Mouse (Mus musculus): ENCODE measurements around the gene Cgas. TPM values are rescaled to one million over a fixed set of nuclear protein-coding genes. Genes with fewer than 3 reads are reported as not detected.
"Not testable (repeated sequence)": the region's sequence is repeated elsewhere in the genome, so short reads cannot be mapped to it uniquely, and the experiment has no call there.

Gene Cgas
- 0.82 and 0.98 TPM in 2 replicates for polyA plus RNA-seq (2015; fragmentation: Nextera tagmentation; extraction: Ambion mirVana)

DNA sequence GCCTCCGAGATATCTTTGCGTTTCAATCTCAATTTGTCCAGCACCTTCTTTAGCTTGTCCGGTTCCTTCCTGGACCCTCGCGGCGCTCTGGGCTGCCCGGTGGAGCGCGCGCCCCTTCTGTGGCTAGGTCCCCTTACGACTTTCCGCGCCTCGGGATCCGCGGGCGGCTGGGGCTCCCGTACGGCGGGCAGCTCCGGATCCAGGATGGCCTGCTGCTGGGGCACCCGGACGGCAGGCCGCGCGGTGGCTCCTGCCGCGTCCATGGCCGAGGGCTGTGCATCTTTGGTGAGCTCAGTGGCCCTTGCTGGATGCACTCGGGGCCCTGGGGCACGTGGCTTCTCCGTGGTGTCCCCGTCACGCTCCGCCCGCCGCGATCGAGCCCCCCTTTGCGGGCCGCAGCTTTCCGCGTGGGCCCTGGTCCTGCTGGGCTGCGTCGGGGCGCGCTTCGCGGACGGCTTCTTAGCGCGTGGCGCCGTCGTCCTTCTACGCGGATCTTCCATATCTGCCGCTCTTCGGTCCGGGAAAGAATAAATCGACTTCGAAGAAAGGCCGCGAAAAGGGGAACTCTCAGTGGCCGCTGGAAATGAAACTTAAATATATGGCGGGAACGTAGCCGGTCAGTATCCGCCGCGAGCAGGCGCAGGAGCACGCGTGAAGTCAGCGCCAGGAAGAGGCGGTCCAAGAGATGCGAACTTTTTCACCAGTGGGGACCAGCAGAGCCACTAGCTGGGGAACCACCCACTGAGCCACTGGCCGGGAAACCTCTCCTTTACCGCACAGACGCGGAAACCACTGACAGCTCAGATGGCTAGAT lies at the start of gene Cgas:
Gene Cgas, minus strand, starts transcription at position 659 of the 814 bp plus-strand sequence.
- under 1% methylated on average over 81 of the region's 81 CpGs for WGBS (ENCODE audit: insufficient replicate concordance)
- peak within 1 kb of the TSS; percentile 80 for H3K4me2 ChIP-seq
- no peaks in the 10 kb centered on the region for H3K9me3 ChIP-seq (replicated peaks)
- H3K36me3 ChIP-seq (replicated peaks), result no peaks in the 10 kb centered on the region
- peaks cover 79% of the 10 kb centered on the region for H3K27me3 ChIP-seq
- H3K27ac ChIP-seq (replicated peaks), result peak within 1 kb of the TSS; percentile 6; the same call in 1 of the 2 replicates
- peak within 1 kb of the TSS; percentile 59 for H3K4me3 ChIP-seq (replicated peaks)
- H3K4me1 ChIP-seq (replicated peaks), result peaks cover 19% of the 10 kb centered on the region
- H3K9ac ChIP-seq, result peak within 1 kb of the TSS; percentile 47
- ATAC-seq (ENCODE audit: insufficient read depth), result peak; percentile 64

DNA sequence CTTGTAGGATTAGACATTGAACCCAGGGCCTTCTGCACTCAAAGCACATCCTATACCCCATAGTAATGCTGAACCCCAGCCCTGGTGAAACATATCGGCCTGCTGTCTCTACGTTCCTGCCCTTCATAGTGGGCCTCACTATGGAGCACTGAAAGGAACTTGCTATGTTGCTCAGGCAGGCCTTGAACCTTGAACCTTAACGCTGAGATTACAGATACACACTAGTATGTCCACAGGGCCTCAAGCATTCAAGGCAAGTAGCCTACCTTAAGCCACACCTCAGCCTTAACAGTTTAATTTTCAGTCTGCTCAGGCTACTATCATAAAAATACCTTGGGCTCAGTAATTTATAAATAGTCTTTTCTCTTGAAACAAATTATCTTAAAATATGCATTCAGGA lies 49.2 kb upstream of the Cgas start:
- H3K4me2 ChIP-seq, result no peak overlapping the region
- no peak overlapping the region for H3K9ac ChIP-seq
- WGBS (ENCODE audit: insufficient replicate concordance), result 76% methylated on average over 3 of the region's 3 CpGs
- no peak overlapping the region for H3K4me3 ChIP-seq (replicated peaks)
- H3K9me3 ChIP-seq (replicated peaks), result no peaks in the 10 kb centered on the region
- no peak for ATAC-seq (ENCODE audit: insufficient read depth)
- H3K27ac ChIP-seq (replicated peaks), result no peak overlapping the region
- H3K27me3 ChIP-seq, result peaks cover 19% of the 10 kb centered on the region
- no peaks in the 10 kb centered on the region for H3K36me3 ChIP-seq (replicated peaks)
- H3K4me1 ChIP-seq (replicated peaks), result 0 out of 2 replicates have a peak, but pooled peaks cover 2% of the 10 kb centered on the region

DNA sequence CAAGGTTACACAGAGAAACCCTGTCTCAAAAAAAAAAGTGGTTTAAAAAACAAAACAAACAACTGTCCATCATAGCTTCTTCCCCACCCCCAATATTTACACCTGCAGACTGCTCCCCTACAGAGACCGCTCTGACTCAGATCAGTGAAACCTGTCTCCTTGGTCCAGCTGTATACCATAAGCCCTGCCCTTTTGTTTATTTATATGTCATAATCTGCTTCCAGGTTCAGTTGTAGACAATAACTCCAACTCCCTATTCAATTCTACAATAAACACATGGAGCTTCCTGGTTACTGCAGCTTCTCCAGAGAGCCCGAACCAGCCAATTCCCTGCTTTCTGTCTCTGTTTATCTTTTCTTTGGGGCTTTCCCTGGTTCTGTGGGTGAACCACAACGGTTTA lies 48.1 kb upstream of the Cgas start:
- no peak overlapping the region for H3K27ac ChIP-seq (replicated peaks)
- 59% methylated on average over 3 of the region's 3 CpGs for WGBS (ENCODE audit: insufficient replicate concordance)
- H3K9me3 ChIP-seq (replicated peaks), result no peaks in the 10 kb centered on the region
- no peak overlapping the region for H3K4me2 ChIP-seq
- H3K27me3 ChIP-seq, result peaks cover 19% of the 10 kb centered on the region
- no peak overlapping the region for H3K9ac ChIP-seq
- H3K4me3 ChIP-seq (replicated peaks), result no peak overlapping the region
- no peak for ATAC-seq (ENCODE audit: insufficient read depth)
- 0 out of 2 replicates have a peak, but pooled peaks cover 2% of the 10 kb centered on the region for H3K4me1 ChIP-seq (replicated peaks)
- no peaks in the 10 kb centered on the region for H3K36me3 ChIP-seq (replicated peaks)

DNA sequence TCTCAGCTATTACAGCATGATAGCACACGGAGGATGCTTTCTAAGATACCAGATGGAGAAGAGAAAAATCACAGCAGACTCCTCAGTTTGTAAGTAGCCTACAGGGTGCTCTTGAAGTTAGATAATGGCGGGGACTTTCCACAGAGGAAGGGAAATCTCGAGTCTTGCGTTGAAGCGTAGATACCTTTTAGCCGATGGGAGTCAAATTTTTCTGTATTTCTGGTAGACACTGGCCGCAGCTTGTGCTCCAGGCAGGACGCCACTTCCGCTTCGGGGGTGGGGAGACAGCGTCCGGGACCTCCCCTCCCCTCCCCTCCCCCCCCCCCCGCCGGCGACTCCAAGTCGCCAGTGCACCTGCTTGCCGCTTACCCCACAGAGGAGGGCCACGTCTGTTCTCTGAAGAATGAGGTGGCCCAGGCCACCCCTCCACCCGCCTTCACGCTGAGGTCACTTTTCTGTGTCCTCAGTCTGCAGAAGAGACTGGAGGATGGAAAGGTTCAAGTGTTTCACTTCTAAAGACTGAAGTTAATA lies 45.9 kb upstream of the Cgas start, which contains the start of gene Eef1a1:
Gene Eef1a1, minus strand, starts transcription at position 262 of the 531 bp plus-strand sequence.
- H3K9ac ChIP-seq, result no peak within 1 kb of the TSS; the same call in 1 of the 2 replicates
- peaks cover 19% of the 10 kb centered on the region for H3K27me3 ChIP-seq
- no peaks in the 10 kb centered on the region for H3K9me3 ChIP-seq (replicated peaks)
- 0 out of 2 replicates have a peak, but pooled peaks cover 2% of the 10 kb centered on the region for H3K4me1 ChIP-seq (replicated peaks)
- peak within 1 kb of the TSS; percentile 45 for H3K4me3 ChIP-seq (replicated peaks)
- WGBS (ENCODE audit: insufficient replicate concordance), result 2% methylated on average over 19 of the region's 20 CpGs
- no peak within 1 kb of the TSS for H3K27ac ChIP-seq (replicated peaks)
- no peak; the same call in 1 of the 2 replicates for ATAC-seq (ENCODE audit: insufficient read depth)
- H3K36me3 ChIP-seq (replicated peaks), result no peaks in the 10 kb centered on the region
- peak within 1 kb of the TSS; percentile 51 for H3K4me2 ChIP-seq

DNA sequence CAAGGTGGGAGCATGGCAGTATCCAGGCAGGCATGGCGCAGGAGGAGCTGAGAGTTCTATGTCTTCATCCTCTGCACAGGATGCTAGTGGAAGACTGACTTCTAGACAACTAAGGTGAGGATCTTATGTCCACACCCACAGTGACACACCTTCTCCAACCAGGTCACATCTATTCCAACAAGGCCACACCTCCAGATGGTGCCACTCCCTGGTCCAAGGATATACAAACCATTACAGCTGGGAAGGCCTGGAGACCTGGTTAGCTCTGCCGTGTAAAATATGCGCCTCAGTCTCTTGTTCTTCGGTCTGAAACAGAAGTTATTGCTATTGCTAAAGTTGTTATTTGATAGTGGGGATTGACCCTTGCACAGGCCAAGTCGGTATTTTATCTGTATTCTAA lies 45.0 kb upstream of the Cgas start:
- not testable (repeated sequence) for H3K4me1 ChIP-seq (replicated peaks); H3K9ac ChIP-seq; H3K9me3 ChIP-seq (replicated peaks); ATAC-seq (ENCODE audit: insufficient read depth); H3K36me3 ChIP-seq (replicated peaks); H3K4me2 ChIP-seq; H3K4me3 ChIP-seq (replicated peaks); H3K27ac ChIP-seq (replicated peaks)
- WGBS (ENCODE audit: insufficient replicate concordance), result 84% methylated on average over 5 of the region's 5 CpGs
- H3K27me3 ChIP-seq, result peaks cover 19% of the 10 kb centered on the region

DNA sequence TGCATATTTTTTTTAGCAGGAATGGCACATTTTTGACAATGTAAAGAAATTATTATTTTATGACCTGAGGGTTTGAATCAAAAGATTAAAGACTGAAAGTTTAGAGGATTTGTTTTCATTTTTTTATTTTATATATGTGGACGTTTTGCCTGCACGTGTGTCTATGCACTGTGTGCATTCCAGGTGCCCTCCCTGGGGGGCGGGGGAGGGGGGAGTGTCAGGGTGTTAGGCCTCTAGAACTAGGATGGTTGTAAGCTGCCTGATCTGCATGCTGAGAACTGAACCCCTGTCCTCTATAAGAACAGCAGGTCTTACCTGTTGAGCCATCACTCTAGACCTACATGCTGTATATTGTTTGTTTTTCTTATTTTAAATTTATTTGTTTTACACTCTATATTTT lies 41.6 kb upstream of the Cgas start:
- Histone ChIP-seq H3K9me3 (replicated peaks) (no peaks in the 10 kb centered on the region), H3K4me3 (replicated peaks) (no peak overlapping the region), H3K4me1 (replicated peaks) (peaks cover 13% of the 10 kb centered on the region), H3K36me3 (replicated peaks) (peaks cover 9% of the 10 kb centered on the region), H3K27ac (replicated peaks) (no peak overlapping the region), H3K27me3 (peaks cover 16% of the 10 kb centered on the region), H3K4me2 (no peak overlapping the region), H3K9ac (no peak overlapping the region)
- ATAC-seq (ENCODE audit: insufficient read depth), result no peak
- WGBS (ENCODE audit: insufficient replicate concordance), result 63% methylated on average over 3 of the region's 3 CpGs

DNA sequence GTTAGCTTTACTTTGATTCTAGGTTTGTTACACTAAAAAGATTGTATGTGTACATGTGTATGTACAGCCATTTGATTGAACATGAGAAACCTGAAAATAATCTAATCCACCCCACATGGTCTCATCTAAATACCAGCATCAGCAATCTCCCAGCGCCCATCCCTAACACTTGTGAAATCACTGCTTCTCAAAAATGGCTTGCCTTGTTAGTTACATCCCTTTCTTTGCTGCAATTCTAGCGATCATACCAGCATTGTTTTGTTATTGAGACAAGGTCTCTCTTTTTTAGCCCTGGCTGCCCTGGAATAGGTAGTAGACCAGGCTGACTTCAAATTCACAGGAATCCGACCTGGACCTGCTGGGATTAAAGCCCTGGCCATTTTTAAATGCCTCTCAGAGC lies 39.3 kb upstream of the Cgas start:
- no peaks in the 10 kb centered on the region for H3K27me3 ChIP-seq
- H3K36me3 ChIP-seq (replicated peaks), result peaks cover 29% of the 10 kb centered on the region
- peak overlapping the region; percentile 92 for H3K4me3 ChIP-seq (replicated peaks)
- WGBS (ENCODE audit: insufficient replicate concordance), result 23% methylated on average over 3 of the region's 3 CpGs
- peaks cover 26% of the 10 kb centered on the region for H3K4me1 ChIP-seq (replicated peaks)
- peak overlapping the region; percentile 92; the same call in 1 of the 2 replicates for H3K9ac ChIP-seq
- peak overlapping the region; percentile 95 for H3K27ac ChIP-seq (replicated peaks)
- peak overlapping the region; percentile 92 for H3K4me2 ChIP-seq
- no peaks in the 10 kb centered on the region for H3K9me3 ChIP-seq (replicated peaks)
- ATAC-seq (ENCODE audit: insufficient read depth), result no peak

DNA sequence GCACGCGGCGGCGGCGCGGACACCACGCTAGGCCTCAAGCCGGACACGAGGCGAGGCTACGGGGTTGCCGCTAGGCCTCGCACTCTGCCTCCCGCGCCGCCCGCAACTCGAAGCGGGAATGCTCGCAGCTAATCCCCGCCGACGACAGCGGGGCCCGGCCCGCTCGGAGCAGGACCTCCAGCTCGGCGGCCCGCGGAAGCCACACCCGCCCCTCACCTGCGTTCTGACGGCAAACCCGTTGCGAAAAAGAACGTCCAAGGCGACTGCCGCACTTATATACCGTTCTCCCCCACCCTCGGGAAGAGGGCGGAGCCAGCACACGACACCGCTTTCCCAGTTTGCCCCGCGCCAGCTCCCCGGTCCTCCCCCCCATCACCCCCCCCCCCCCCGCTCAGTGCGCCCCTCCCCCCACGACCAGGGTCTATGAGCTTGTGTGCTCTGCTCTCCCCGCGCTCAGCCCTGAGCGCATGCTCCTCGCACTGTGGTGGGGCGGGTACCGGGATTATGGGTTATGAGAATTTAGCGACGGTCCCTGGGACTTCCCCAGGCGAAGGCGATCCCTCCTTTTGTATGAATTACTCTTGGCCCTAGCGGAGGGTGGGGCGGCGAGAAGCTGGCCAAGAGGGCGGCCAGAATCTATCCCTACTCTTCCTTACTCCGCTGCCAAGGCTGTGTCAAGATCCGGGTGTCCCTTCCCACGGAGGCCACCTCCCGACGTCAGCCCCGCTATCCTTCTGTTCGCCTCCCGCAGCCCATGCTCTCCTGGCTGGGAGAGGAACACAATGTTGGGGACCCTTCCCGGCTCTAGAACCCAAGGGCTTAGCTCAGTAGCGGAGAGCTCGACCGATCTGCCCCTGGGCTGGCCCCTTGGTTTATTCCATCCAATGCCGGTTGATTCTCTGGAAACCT lies 38.6 kb upstream of the Cgas start:
- WGBS (ENCODE audit: insufficient replicate concordance), result 4% methylated on average over 72 of the region's 77 CpGs
- H3K4me1 ChIP-seq (replicated peaks), result peaks cover 27% of the 10 kb centered on the region
- H3K36me3 ChIP-seq (replicated peaks), result peaks cover 36% of the 10 kb centered on the region

DNA sequence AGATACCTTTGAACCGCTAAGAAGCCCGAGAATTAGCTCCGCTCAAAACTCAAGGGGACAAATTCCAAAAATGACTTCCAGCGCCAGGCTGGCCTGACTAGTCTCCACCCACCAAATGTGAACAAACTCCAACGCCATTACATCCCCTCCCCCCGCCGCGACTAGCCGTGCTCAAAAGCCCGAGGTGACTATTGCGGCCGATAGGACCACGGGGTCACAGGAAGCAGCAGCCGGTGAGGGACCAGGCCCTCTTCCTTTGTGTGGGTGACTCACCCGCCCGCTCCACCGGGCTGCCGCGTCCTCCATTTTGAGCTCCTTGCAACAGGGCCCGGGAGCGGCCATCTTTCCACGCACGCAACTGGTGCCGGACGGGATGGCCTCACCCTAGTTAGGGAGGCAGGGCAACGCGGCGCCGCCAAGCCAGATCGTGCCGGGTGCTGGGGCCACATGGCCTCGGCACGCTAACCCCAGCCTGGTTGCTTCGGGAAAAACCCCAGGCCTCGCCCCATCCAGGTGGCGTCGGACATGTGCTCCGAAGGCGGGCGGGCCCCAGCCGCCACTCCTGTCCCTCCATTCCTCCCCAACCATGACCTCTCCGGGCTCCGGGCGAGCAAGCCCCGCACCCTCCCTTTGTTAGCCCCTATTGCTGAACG lies 37.8 kb upstream of the Cgas start:
- Histone ChIP-seq H3K9ac (peak overlapping the region; percentile 92), H3K27me3 (no peaks in the 10 kb centered on the region), H3K4me1 (replicated peaks) (peaks cover 31% of the 10 kb centered on the region), H3K4me2 (peak overlapping the region; percentile 92), H3K27ac (replicated peaks) (peak overlapping the region; percentile 95), H3K36me3 (replicated peaks) (peaks cover 45% of the 10 kb centered on the region), H3K9me3 (replicated peaks) (no peaks in the 10 kb centered on the region), H3K4me3 (replicated peaks) (peak overlapping the region; percentile 92)
- under 1% methylated on average over 46 of the region's 46 CpGs for WGBS (ENCODE audit: insufficient replicate concordance)
- ATAC-seq (ENCODE audit: insufficient read depth), result peak; percentile 38

More for the DNA sequence above, 38.6 kb upstream of the Cgas start:
- peak overlapping the region; percentile 92 for H3K4me2 ChIP-seq
- H3K27ac ChIP-seq (replicated peaks), result peak overlapping the region; percentile 95
- H3K9me3 ChIP-seq (replicated peaks), result no peaks in the 10 kb centered on the region
- peak overlapping the region; percentile 92 for H3K4me3 ChIP-seq (replicated peaks)
- H3K9ac ChIP-seq, result peak overlapping the region; percentile 92
- peak; percentile 89 for ATAC-seq (ENCODE audit: insufficient read depth)
- no peaks in the 10 kb centered on the region for H3K27me3 ChIP-seq

DNA sequence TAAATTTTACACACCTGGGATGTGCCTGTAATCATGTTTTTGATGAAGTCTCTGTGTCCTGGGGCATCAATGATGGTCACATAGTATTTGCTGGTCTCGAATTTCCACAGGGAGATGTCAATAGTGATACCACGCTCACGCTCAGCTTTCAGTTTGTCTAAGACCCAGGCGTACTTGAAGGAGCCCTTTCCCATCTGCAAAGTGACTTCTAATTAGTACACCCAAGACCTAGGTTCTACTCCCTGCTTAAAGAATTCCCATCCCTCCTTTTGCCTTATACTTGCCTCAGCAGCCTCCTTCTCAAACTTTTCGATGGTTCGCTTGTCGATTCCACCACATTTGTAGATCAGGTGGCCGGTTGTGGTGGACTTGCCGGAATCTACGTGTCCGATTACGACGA lies 37.2 kb upstream of the Cgas start:
- H3K27me3 ChIP-seq; H3K9me3 ChIP-seq (replicated peaks); ATAC-seq (ENCODE audit: insufficient read depth): not testable (repeated sequence)
- Histone ChIP-seq H3K27ac (replicated peaks) (peak overlapping the region; percentile 95), H3K9ac (peak overlapping the region; percentile 92), H3K4me2 (peak overlapping the region; percentile 92), H3K4me1 (replicated peaks) (peaks cover 31% of the 10 kb centered on the region), H3K36me3 (replicated peaks) (peaks cover 49% of the 10 kb centered on the region), H3K4me3 (replicated peaks) (peak overlapping the region; percentile 92)
- 0% methylated on average over 13 of the region's 13 CpGs for WGBS (ENCODE audit: insufficient replicate concordance)

Data from liver, embryonic 15.5 days (tissue).